Mouse (Mus musculus): ENCODE measurements around the gene Bach2.

DNA sequence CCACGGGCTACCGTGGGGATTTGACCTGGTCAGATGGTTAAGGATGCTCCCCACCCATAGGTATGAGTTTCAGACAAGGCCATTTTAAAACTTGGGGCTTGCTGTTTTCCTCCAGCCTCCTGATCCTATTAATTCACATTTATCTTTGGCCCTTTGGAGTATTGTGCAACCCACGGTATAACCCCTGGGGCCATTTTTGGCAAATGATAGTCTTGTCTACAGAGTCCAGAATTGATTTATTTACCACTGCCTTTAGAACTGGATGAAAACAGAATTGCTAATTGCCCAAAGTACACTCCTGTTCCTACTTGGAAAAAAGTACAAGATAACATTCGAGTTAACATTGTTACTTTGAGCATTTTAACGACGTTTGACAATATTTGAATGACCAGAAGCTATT lies 7.0 kb downstream of the Bach2 start:
- TF ChIP-seq CTCF (IDR thresholded peaks at IDR 0.05; ENCODE audit: low read depth, low read length) (no peak), POLR2A (IDR thresholded peaks at IDR 0.05; ENCODE audit: insufficient read depth, low read length) (no peak)
